Mouse (Mus musculus) kidney, adult 8-10 months (tissue): Measurements from ENCODE around the gene Wnt2b.

Experiments
- DNase-seq, 2 experiments: peaks; one replicate each; pipeline ENCODE4 v3.0.0; 2022

Wnt2b gene

DNA sequence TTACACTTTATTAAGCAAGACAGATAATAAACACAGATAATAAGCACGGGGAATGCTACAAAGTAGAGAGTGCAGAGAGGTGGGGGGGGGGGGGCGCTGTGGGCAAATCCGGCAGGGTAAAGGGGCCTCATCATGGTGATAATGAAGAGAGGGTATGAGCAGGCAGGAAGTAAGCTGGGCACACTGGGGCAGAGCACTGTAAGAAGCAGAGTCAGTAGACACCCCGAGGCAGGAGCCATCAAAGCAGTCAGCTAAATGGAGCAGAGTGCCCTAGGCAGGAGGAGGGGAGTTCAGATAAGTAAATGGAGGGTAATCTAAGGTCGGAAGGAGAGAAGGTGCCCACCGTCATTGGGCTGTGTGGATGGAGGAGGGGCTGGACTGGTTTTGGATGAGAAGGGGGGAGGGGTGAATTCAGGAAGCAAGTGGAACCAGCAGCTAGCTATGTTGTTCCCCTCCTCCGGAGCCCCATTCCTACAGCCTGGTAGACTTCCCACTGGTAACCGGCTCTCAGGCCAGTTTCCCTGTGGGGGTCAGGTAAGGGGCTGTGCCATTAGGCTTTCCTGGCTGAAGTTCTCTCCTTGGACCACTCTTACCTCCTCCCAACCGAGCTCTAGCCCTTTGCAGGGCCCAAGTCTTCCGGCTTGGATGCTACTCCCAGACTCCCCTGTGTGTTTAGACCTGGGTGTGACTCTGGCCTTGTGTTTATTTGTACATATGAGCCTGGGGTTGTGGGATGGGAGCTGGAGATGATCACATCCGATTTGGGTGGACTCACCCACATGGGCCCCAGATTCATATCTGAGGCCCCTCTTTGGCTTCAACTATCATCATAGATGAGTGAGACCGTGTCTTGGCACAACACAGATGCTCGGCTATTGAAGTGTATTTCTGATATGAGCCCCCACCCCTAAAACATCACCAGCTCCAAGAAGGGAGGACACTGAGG is 1.9 kb upstream of the Wnt2b start:
- DNase-seq = no peak

DNA sequence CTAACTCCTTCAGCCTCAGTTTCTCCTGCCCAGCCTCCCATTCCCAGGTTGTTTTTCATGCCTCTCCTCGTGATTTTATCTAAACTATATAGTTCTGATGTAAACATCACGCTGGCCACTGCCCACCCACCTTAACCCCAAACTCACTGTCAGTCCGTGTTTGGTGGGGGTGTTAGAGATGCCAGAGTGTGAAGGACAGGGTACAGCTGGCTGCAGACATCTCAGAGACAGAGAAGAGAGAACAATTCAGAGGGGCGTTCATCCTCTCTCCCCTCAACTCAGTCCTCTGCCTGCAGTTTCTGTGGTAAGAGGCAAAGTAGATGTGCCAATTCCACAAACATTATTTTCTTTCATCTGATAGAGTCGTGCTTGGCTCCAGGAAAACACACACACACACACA is 1.1 kb upstream of the Wnt2b start:
- DNase-seq = no peak

- no peak for DNase-seq
These were observed 455 bp upstream of the Wnt2b start for GRCm38 (mm10) chr3:104962141-104962611.

DNA sequence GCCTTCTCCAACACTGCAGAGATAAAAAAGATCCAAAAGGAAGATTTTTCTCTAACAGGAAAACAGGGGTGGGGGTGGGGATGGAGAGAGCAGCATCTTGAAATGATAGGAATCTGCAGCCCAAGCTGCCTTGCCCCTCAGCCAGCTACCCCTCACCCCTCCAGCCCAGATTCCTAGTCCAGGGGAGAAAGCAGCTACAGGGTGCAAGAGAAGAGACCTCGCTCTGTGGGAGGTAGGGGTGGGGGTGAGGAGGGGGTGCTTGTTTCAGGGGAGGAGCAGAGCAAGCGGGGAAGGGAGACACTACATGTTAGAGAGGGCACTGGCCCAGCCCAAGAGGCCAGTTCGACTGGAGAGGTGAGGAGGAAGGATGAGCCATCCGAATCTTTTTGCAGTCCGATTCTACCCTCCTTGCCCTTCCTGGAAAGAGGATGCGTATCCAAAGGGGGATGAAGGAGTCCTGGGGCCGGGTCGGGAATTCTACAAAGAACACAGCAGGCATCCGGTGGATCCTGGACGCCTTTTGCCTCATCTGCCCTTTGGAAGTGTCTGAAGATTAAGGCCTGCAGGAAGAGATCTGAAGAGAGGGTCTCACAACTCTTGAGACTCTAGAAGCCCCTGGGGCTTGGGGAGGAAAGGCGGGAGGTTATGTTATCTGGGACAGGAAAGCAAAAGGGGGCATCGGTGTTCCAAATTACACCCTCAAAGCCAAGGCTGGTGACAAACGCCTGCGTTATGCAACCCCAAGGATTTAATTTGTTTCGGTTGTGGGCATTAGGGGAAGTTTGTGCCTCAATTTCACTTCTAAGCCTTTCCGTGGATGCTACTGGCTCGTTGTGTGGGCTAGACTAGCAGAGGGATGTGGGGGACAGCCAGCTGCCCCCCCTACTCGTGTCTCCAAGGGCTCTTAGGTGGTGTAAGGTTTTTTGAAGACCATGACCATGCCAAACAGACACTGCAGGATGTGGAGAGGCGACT is 1.4 kb downstream of the Wnt2b start:
- no peak for DNase-seq

DNA sequence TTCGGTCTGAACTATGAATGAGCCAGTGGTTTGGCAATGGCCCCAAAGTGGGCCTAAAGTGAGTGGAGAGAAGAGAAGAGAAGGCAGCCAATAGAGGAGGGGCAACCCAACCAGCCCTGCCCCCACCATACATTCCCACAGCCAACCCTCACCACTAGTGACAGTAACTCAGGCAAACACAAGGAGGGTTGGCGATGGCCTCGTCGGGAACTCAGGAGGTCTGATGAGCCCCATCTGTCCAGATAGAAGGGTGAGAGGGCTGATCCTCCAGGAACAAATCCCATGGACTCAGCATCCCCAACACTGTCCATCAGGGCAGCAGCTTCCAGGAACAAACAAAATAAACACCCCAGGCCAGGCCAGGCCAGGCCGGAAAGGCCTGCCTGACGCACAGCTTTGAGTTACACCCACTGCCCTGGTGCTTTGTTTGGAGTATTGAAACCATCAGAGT is 5.6 kb downstream of the Wnt2b start:
- peak in 1 of 2 experiments; percentile 9 for DNase-seq

- no peak for DNase-seq
These were observed 7.2 kb downstream of the Wnt2b start for GRCm38 (mm10) chr3:104954551-104954950.

- DNase-seq = no peak
These were observed 7.6 kb downstream of the Wnt2b start for GRCm38 (mm10) chr3:104954137-104954536.

- DNase-seq = no peak
These were observed 8.6 kb downstream of the Wnt2b start for GRCm38 (mm10) chr3:104952891-104953670.

DNA sequence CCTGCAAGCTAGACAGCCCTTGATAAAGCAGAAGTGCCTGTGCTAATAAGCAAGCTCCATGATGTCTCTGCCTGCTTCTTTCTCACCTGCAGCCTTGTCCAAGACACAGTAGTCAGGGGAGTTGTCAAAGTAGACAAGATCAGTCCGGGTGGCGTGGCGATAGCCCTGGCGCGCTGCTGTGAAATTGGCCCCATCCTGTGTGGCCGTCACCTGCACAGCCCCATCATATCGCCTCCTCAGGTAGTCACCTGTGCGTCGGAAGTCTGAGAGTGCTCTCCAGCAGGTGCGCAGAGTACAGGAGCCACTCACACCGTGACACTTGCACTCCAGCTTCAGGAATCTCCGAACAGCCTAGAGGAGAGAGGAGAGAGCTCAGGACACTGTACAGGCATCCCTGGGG is 10.8 kb downstream of the Wnt2b start:
- DNase-seq = no peak

GRCm38 (mm10) chr3:104944894-104945293 is 16.8 kb downstream of the Wnt2b start:
- DNase-seq = no peak

DNA sequence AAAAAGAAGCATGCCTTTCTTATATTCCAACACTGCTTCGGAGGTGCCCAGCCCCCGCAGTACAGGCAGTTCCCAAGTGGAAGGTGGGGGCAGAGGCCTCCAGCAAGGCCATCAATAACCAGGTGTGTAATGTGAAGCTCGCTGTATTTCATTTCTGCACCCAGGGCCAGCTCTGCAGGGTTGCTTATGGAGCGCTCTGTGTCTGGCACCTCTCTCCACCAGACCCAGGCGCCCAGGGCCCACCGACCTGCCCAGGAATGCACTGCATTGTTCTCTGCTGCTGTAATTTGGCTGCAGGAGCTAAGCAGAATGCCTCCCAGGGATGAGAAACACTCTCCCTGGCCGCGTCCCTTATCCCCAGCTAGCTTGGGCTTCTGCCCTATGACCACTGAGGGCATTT is 18.4 kb downstream of the Wnt2b start:
- DNase-seq = no peak

DNA sequence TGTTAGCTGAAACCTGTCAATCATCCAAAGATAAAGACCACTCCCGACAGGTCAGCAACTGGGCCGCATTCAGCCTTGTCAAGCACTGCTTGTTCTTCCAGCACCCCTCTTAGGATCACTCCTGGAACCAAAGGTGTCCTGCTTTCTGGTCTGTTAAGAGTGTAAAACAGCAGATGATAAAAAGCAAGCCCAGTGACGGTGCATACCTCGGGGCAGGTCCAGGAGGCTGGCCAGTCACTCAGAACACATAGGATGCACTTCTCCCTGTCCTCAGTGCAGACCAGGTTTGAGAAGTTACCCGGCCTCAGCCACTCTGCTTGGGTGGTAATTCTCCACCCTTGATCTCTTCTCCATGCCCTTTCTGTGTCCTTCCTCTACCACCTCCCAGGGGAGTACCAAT is 19.0 kb downstream of the Wnt2b start:
- DNase-seq = no peak

DNA sequence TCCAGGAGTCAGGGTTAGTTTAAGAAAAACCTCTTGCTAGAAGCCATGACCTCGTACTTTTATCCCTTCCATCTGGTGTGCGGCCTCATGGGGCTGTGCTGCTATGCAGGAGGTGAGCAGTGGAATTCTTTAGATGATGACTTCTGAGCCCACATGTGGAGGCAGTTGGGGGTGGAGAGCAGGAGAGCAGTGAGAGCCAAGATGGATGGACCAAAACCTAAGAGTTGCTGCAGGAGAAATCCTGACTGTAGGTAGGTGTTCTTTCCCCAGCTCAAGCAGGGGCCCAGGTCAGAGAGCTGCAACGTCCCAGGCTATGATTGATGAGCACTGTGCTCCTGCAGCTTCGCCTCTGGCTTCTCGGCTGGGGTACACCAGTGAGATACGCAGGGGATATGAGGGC is 21.0 kb downstream of the Wnt2b start:
- no peak for DNase-seq

GRCm38 (mm10) chr3:104938327-104938726 is 23.4 kb downstream of the Wnt2b start:
- DNase-seq = no peak

- no peak for DNase-seq
These were observed 23.9 kb downstream of the Wnt2b start for GRCm38 (mm10) chr3:104937728-104938305.

GRCm38 (mm10) chr3:104929385-104929784 is 32.3 kb downstream of the Wnt2b start:
- no peak for DNase-seq

- DNase-seq = no peak
These were observed 46.7 kb downstream of the Wnt2b start for GRCm38 (mm10) chr3:104914986-104915385.

DNA sequence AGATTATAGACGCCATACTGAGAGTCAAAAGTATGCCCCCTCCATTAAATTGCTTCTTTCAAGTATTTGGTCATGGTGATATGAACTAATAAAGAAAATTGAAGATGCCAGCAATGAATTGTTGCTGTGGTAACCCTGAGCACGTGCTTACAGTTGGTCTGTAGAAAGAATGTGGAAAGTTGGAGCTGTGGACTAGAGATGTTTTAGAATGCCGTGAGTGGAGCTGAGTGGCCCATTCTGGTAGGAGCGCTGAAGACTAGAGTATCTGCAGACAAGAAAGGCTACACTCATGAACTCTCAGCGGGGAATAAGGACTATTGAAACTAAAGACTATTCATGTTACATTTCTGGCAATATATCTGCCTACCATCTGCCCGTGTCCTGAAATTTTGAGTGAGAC is 52.5 kb downstream of the Wnt2b start:
- DNase-seq = no peak

- DNase-seq = no peak
These were observed 55.7 kb downstream of the Wnt2b start for GRCm38 (mm10) chr3:104906007-104906406.

GRCm38 (mm10) chr3:104905389-104905788 is 56.3 kb downstream of the Wnt2b start:
- DNase-seq = no peak

DNA sequence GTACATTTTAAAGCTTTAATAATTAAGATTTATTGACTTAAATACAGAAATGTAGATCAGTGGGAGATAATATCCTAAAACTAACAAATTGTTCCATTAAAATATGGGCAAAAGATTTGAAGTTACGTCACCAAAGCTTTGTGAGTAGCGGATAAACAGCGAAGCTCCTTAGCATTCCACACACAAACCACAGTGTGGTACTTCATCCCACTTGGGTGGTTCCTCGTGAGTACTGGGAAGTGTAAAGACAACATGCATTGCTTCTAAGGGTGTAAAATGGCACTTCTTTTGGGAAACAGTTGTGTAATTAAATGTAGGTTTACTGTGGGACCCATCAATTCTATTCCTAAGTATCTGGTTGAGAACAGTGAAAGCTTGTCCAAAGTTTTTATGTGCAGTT is 60.6 kb downstream of the Wnt2b start:
- DNase-seq = no peak

GRCm38 (mm10) chr3:104896141-104896540 is 65.6 kb downstream of the Wnt2b start:
- DNase-seq = no peak
